Mouse (Mus musculus): ENCODE measurements around the gene Kif5a.

Gene Kif5a

GRCm38 (mm10) chr10:127218339-127218738, 44.8 kb downstream of the Kif5a start:
- DNase-seq (ENCODE audit: extremely low spot score, low read depth, low spot score), result no peak

- no peak for DNase-seq (ENCODE audit: extremely low spot score, low read depth, low spot score)
Measured at GRCm38 (mm10) chr10:127217177-127217576, 46.0 kb downstream of the Kif5a start.

- no peak for DNase-seq (ENCODE audit: extremely low spot score, low read depth, low spot score)
Measured at GRCm38 (mm10) chr10:127216456-127216855, 46.7 kb downstream of the Kif5a start.

- DNase-seq (ENCODE audit: extremely low spot score, low read depth, low spot score), result no peak
Measured at GRCm38 (mm10) chr10:127214422-127214803, 48.7 kb downstream of the Kif5a start.

- no peak for DNase-seq (ENCODE audit: extremely low spot score, low read depth, low spot score)
Measured at GRCm38 (mm10) chr10:127213704-127214421, 49.3 kb downstream of the Kif5a start.

GRCm38 (mm10) chr10:127213272-127213671, 49.9 kb downstream of the Kif5a start:
- no peak for DNase-seq (ENCODE audit: extremely low spot score, low read depth, low spot score)

GRCm38 (mm10) chr10:127211414-127211854, 51.7 kb downstream of the Kif5a start, which contains the start of gene Pip4k2c:
Gene Pip4k2c, minus strand, starts transcription at chr10:127211585.
- DNase-seq (ENCODE audit: extremely low spot score, low read depth, low spot score), result no peak

GRCm38 (mm10) chr10:127210961-127211405, 52.2 kb downstream of the Kif5a start:
- no peak for DNase-seq (ENCODE audit: extremely low spot score, low read depth, low spot score)

GRCm38 (mm10) chr10:127209928-127210570, 53.1 kb downstream of the Kif5a start:
- DNase-seq (ENCODE audit: extremely low spot score, low read depth, low spot score), result no peak

- DNase-seq (ENCODE audit: extremely low spot score, low read depth, low spot score), result no peak
Measured at GRCm38 (mm10) chr10:127208921-127209320, 54.2 kb downstream of the Kif5a start.

- no peak for DNase-seq (ENCODE audit: extremely low spot score, low read depth, low spot score)
Measured at GRCm38 (mm10) chr10:127205373-127205772, 57.8 kb downstream of the Kif5a start.

- no peak for DNase-seq (ENCODE audit: extremely low spot score, low read depth, low spot score)
Measured at GRCm38 (mm10) chr10:127204589-127204988, 58.6 kb downstream of the Kif5a start.

GRCm38 (mm10) chr10:127203106-127203505, 60.0 kb downstream of the Kif5a start:
- DNase-seq (ENCODE audit: extremely low spot score, low read depth, low spot score), result no peak

- no peak for DNase-seq (ENCODE audit: extremely low spot score, low read depth, low spot score)
Measured at GRCm38 (mm10) chr10:127200279-127200678, 62.9 kb downstream of the Kif5a start.

GRCm38 (mm10) chr10:127199474-127199873, 63.7 kb downstream of the Kif5a start:
- DNase-seq (ENCODE audit: extremely low spot score, low read depth, low spot score), result no peak

- DNase-seq (ENCODE audit: extremely low spot score, low read depth, low spot score), result no peak
Measured at GRCm38 (mm10) chr10:127199068-127199467, 64.1 kb downstream of the Kif5a start.

GRCm38 (mm10) chr10:127198492-127198891, 64.7 kb downstream of the Kif5a start:
- DNase-seq (ENCODE audit: extremely low spot score, low read depth, low spot score), result no peak

- no peak for DNase-seq (ENCODE audit: extremely low spot score, low read depth, low spot score)
Measured at GRCm38 (mm10) chr10:127197505-127198110, 65.5 kb downstream of the Kif5a start.

- DNase-seq (ENCODE audit: extremely low spot score, low read depth, low spot score), result no peak
Measured at GRCm38 (mm10) chr10:127197104-127197503, 66.0 kb downstream of the Kif5a start.

GRCm38 (mm10) chr10:127196392-127196791, 66.8 kb downstream of the Kif5a start:
- no peak for DNase-seq (ENCODE audit: extremely low spot score, low read depth, low spot score)

GRCm38 (mm10) chr10:127195328-127196129, 67.6 kb downstream of the Kif5a start, which contains the start of gene Dtx3:
Gene Dtx3, minus strand, starts transcription at chr10:127195728.
- no peak for DNase-seq (ENCODE audit: extremely low spot score, low read depth, low spot score)
